Mouse (Mus musculus): ENCODE measurements around the gene Cd3eap.
A peak's percentile ranks its signal among the peaks of the same experiment; 100 is the strongest.

The Cd3eap gene

DNA sequence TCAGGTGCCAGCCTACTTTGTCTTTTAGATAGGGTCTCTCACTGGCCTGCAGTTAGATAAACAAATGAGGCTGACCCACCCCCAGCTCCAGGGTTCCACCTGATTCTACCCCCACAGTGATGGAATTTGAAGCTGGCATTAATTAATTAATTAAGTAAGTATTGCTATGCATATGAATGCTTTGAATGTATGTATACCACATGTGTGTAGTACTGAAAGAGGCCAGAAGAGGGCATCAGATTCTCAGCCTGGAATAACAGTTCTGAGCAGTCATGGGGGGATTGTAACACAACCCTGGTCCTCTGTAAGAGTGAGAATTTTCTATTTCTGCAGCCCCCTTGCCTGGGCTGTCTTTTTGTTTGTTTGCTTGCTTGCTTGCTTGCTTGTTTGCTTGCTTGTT, 30.9 kb downstream of the Cd3eap start:
- DNase-seq (ENCODE audit: low read depth, low spot score) = peak; percentile 60
- no peaks in the 10 kb centered on the region for H3K27me3 ChIP-seq (ENCODE audit: control insufficient read depth, insufficient read depth, low read length, poor library complexity, severe bottlenecking)
- H3K36me3 ChIP-seq (ENCODE audit: control insufficient read depth, insufficient read depth, low read length, poor library complexity, severe bottlenecking) = no peaks in the 10 kb centered on the region

DNA sequence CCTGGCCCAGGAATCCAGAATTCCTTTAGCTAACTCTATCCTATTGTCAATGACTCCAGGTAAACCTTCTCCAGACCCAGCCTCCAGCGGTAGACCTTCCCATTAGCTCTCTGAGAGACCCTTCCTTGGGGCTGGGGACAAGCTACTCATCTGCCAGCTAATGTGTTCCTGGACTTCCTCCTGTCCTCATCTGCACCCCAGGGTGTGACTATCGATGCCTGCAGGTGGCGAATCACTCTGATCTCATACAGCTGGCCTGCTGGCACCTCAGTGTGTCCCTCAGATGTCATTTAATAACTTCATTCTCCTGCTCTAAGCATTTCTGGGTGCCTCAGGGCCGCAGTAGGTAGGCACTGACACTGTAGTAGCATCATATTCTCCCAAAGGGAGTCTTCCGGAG, 31.5 kb downstream of the Cd3eap start:
- Histone ChIP-seq H3K27me3 (ENCODE audit: control insufficient read depth, insufficient read depth, low read length, poor library complexity, severe bottlenecking) (no peaks in the 10 kb centered on the region), H3K36me3 (ENCODE audit: control insufficient read depth, insufficient read depth, low read length, poor library complexity, severe bottlenecking) (no peaks in the 10 kb centered on the region)
- DNase-seq (ENCODE audit: low read depth, low spot score) = peak; percentile 33

DNA sequence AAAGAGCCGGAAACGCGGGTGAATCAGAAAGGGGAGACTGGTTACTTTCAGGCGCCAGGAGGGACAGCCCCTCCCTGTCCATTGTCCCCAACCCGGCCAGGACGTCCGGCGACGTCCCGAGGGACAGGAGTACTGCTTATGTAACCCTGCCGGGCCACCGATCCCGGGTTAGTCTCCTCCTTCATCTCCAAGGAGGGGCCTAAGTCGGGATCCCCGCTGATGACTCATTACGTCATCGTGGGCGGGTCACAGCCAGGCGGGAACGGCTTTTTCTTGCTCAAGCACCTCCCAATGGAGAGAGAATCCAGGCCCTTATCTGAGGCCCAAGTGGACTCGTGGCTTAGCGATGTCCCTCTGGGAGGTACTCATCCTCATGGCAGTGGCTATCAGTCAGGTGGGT, 32.2 kb downstream of the Cd3eap start:
- no peaks in the 10 kb centered on the region for H3K36me3 ChIP-seq (ENCODE audit: control insufficient read depth, insufficient read depth, low read length, poor library complexity, severe bottlenecking)
- H3K27me3 ChIP-seq (ENCODE audit: control insufficient read depth, insufficient read depth, low read length, poor library complexity, severe bottlenecking) = no peaks in the 10 kb centered on the region
- DNase-seq (ENCODE audit: low read depth, low spot score) = peak; percentile 81

DNA sequence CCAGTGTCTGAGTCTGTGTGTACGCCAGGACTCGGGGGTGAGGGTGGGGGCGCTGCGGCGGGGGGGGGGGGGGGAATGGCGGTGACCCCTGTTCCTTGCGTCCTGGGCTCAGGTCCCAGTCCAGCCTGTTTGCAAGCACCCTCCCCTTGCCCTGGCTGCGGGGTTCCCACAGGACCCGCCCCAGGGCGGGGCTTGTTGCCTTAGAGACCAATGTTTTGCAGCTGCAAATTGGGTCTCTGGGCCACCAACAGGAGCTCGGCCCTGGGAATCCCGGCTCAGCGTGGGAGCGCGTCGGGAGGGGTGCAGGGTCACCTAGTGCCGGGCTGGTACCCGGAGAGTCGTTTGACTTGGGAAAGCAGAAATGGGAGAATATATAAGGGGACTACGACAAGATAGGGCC, 32.9 kb downstream of the Cd3eap start:
- no peaks in the 10 kb centered on the region for H3K36me3 ChIP-seq (ENCODE audit: control insufficient read depth, insufficient read depth, low read length, poor library complexity, severe bottlenecking)
- DNase-seq (ENCODE audit: low read depth, low spot score) = peak; percentile 86
- no peaks in the 10 kb centered on the region for H3K27me3 ChIP-seq (ENCODE audit: control insufficient read depth, insufficient read depth, low read length, poor library complexity, severe bottlenecking)

DNA sequence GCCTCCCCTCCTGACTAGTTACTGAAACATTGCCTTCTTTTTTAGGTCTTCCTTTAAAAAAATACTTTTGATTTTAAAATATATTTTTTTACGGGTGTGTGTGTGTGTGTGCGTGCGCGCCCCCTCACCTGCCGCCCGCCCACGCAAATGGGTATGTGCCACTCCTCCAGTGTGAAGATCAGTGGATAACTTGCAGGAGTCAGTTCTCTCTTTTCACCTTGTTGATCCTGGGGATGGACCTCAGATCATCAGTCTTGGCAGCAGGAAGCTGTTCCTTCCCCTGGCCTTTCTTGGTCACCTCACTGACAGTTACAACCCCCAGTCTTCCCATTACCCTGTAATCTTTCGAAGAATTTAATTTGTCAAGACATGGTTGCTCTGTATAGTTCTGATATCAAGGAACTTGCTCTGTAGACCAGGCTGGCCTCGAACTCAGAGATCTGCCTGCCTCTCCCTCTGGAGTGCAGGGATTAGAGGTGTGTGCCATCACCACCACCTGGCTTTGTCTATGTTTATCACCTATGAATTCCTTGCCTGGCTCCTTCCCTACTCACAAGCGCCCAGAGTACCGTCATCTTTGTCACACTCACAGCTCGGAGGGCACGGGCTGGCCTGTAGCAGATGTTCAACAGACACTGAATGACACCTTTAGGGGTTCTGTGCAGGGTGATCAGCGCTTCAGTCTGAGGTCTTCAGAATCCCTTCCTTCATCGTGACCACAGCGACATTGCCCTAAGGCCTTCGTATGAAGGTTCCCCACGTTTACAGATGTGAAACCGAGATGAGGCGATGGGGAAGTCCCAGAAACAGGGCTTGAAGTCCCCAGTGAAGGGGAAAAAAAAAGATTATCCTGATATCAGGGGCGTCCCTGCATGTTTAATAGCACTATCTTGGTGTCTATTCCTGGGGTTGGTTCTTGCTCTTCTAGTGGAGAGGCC, 33.8 kb downstream of the Cd3eap start:
- no peaks in the 10 kb centered on the region for H3K27me3 ChIP-seq (ENCODE audit: control insufficient read depth, insufficient read depth, low read length, poor library complexity, severe bottlenecking)
- no peaks in the 10 kb centered on the region for H3K36me3 ChIP-seq (ENCODE audit: control insufficient read depth, insufficient read depth, low read length, poor library complexity, severe bottlenecking)
- peak; percentile 94 for DNase-seq (ENCODE audit: low read depth, low spot score)

DNA sequence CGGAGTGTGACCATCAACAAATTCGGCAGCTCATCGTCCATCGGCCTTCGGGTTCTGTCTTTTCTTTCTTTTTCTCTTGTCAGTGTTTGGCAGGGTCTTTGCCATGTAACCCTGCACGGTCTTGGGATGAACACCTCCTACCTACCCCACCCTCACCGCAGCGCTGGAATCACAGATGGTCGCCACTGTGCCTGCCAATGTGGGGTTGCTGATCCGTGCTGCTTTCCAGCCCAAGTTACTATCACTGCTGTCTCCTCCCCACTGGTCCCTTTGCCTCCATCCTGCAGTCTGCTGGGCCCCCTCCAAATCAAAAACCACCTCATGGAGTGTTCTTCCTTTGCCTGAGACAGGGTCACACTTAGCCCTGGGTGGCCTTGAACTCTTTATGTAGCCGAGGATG, 35.1 kb downstream of the Cd3eap start:
- Histone ChIP-seq H3K36me3 (ENCODE audit: control insufficient read depth, insufficient read depth, low read length, poor library complexity, severe bottlenecking) (no peaks in the 10 kb centered on the region), H3K27me3 (ENCODE audit: control insufficient read depth, insufficient read depth, low read length, poor library complexity, severe bottlenecking) (no peaks in the 10 kb centered on the region)
- DNase-seq (ENCODE audit: low read depth, low spot score) = no peak

DNA sequence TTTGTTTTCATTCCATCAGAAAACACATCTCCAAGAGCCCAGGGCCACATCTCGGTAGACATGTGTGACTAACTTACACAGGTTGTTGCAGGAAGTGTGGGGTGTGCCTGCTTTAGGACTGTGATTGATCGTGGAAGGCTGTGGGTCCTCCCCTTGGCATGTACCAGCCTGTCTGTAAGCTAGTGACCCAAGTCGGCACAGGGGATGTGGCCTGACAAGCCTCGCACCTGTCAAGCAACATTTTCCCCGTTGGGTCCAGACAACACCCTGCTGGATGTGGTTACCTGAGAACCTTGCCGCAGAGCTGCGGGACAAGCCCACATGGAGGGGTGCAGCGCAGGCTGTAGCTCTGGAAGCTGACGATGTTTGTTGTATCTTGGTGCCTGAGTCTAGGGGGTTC, 36.8 kb downstream of the Cd3eap start:
- no peaks in the 10 kb centered on the region for H3K36me3 ChIP-seq (ENCODE audit: control insufficient read depth, insufficient read depth, low read length, poor library complexity, severe bottlenecking)
- H3K27me3 ChIP-seq (ENCODE audit: control insufficient read depth, insufficient read depth, low read length, poor library complexity, severe bottlenecking) = no peaks in the 10 kb centered on the region
- no peak for DNase-seq (ENCODE audit: low read depth, low spot score)

DNA sequence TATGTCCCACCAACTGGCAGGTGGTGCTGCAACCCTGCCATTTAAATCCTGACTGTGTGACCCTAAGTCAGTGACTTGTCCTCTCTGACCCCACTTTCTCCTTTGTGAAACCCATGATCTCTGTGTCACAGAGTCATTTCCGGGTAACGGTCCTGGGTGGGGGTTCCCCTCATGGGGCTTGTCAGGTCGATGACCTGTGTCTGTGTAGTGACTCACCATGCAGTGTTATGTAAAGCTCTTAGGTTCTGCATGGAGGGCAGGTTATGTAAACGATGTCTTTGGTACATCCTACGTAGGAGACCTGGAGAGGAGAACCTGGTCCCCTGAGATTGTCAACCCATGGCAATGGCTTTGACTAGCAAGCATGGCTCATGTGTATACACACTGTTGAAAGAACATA, 37.8 kb downstream of the Cd3eap start:
- DNase-seq (ENCODE audit: low read depth, low spot score) = peak; percentile 97
- H3K36me3 ChIP-seq (ENCODE audit: control insufficient read depth, insufficient read depth, low read length, poor library complexity, severe bottlenecking) = no peaks in the 10 kb centered on the region
- no peaks in the 10 kb centered on the region for H3K27me3 ChIP-seq (ENCODE audit: control insufficient read depth, insufficient read depth, low read length, poor library complexity, severe bottlenecking)

DNA sequence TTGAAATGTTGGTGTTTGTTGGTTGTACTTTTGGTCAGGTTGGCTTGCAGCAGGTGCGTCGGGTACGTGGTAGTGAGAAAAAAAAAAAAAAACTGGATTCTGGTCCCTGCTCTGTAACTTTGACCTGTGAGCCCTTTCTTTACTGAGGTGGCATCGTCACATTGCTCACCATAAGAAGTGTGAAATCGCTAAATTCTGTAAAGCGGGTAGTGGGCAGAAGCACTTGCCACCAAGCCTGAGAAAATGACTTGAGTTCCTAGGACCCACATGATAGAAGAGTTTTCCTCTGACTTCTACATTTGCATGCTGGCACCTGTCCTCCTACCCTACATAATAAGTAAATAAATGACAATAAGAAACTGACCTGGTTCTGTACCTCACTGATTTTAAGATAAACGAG, 38.6 kb downstream of the Cd3eap start:
- no peaks in the 10 kb centered on the region for H3K27me3 ChIP-seq (ENCODE audit: control insufficient read depth, insufficient read depth, low read length, poor library complexity, severe bottlenecking)
- DNase-seq (ENCODE audit: low read depth, low spot score) = peak; percentile 61
- no peaks in the 10 kb centered on the region for H3K36me3 ChIP-seq (ENCODE audit: control insufficient read depth, insufficient read depth, low read length, poor library complexity, severe bottlenecking)

DNA sequence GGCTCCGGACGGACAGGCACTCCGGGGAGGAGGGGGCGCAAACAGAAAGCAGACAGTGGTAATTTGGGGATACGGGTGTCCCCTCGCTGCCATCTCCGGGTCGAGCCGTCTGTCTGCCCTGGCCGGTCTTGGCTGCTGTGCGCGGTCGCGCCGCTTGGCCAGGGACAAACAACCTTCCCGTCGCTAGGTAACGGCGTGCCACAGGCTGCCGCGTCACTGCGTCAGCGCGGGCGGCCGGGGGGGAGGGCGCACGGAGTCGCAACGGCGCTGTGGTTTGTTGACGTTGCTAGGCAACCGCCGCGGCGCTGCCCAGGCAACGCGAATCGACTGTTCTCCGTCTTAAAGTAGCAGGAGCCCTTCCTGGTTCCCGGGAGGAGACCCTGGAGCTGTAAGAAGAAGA, 39.4 kb downstream of the Cd3eap start:
- DNase-seq (ENCODE audit: low read depth, low spot score) = peak; percentile 100
- Histone ChIP-seq H3K36me3 (ENCODE audit: control insufficient read depth, insufficient read depth, low read length, poor library complexity, severe bottlenecking) (no peaks in the 10 kb centered on the region), H3K27me3 (ENCODE audit: control insufficient read depth, insufficient read depth, low read length, poor library complexity, severe bottlenecking) (no peaks in the 10 kb centered on the region)

DNA sequence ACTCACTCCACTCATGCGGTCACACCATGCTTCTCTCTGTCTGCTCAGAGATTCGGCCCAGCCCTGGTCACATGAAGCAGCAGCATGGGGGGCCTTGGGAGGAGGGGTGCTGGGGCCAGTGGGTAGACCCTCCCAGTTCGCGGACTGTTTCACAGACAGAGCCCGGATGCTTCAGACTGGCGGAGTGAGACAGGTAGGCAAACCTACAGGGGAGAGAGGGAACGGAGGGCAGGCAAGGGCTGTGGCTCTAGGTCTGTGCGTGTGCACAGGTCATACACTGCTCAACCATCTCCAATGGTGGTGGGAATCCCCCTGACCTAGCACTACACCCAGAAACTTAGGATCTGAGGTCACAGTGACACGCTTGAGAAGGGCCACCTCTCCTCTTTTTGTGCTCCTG, 39.8 kb downstream of the Cd3eap start:
- Histone ChIP-seq H3K27me3 (ENCODE audit: control insufficient read depth, insufficient read depth, low read length, poor library complexity, severe bottlenecking) (no peaks in the 10 kb centered on the region), H3K36me3 (ENCODE audit: control insufficient read depth, insufficient read depth, low read length, poor library complexity, severe bottlenecking) (no peaks in the 10 kb centered on the region)
- DNase-seq (ENCODE audit: low read depth, low spot score) = peak; percentile 92

DNA sequence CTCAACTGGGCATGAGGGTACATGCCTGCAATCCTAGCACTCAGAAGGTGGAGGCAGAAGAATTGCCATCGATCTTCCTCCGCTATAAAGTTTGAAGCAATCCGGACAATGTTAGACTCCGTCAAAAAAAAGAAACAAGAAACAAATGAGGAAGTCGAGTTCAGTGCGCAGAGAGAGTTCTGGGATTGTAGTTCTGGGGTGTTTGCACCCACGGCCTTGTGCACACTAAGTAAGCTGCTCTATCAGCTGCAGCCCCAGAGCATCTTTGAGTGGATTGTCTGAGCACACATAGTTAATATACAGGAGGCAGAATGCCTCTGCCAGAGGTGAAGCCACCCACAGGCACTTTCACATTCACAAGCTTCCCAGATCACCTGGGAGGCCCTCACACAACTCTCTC, 40.6 kb downstream of the Cd3eap start:
- H3K27me3 ChIP-seq (ENCODE audit: control insufficient read depth, insufficient read depth, low read length, poor library complexity, severe bottlenecking) = no peaks in the 10 kb centered on the region
- no peaks in the 10 kb centered on the region for H3K36me3 ChIP-seq (ENCODE audit: control insufficient read depth, insufficient read depth, low read length, poor library complexity, severe bottlenecking)
- peak; percentile 79 for DNase-seq (ENCODE audit: low read depth, low spot score)

DNA sequence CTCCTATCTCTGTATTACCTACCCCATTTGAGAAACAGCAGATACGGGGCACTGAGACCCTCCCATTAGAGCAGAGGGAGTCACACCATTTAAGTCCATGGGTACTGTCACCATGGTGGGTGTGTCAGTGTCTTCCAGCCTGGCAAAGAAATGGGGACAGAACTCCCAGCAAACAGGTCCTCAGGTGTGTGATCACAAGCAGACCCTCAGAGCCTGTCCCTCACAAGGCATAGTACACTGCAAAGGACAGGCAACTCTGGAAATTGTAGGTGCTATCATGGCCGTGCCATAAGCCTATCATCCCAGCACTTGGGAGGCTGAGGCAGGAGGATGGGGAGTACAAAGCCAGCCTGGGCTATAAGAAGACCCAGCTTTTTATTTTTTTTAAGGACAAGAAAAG, 41.1 kb downstream of the Cd3eap start:
- no peak for DNase-seq (ENCODE audit: low read depth, low spot score)
- H3K27me3 ChIP-seq (ENCODE audit: control insufficient read depth, insufficient read depth, low read length, poor library complexity, severe bottlenecking) = no peaks in the 10 kb centered on the region
- H3K36me3 ChIP-seq (ENCODE audit: control insufficient read depth, insufficient read depth, low read length, poor library complexity, severe bottlenecking) = no peaks in the 10 kb centered on the region

DNA sequence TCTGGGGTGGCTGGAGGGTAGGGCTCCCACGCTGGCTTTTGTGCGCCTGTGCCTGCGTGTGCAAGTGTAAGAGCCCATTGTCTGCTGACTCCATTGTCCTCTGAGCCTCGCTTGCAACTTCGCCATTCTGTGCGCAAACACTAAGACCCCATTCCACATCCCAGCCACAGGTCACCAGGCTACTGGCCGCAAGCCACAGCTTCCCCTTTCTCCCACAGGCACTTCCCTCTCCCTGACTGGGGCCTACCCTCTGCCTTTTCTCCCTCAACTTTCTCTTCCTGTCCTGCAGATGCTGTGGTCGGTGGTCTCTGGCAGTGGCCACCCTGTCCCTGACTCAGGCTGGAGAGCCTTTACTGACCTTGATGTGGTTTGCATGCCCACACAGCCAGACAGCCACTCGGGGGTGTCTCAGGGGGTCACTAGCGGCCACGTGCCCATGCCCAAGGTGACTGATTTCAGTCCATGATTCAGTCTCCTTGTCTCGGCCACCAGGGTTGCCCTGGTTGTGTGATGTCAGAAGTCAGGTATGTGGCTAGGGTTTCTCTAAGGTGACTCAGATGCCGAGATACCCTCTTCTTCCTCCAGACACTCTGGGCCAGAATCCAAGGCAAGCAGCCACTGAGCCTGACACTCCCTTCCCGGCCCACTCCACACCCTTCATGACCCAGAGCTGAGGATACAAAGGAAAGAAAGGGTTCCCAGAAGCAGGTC, 42.7 kb downstream of the Cd3eap start:
- no peaks in the 10 kb centered on the region for H3K27me3 ChIP-seq (ENCODE audit: control insufficient read depth, insufficient read depth, low read length, poor library complexity, severe bottlenecking)
- H3K36me3 ChIP-seq (ENCODE audit: control insufficient read depth, insufficient read depth, low read length, poor library complexity, severe bottlenecking) = no peaks in the 10 kb centered on the region
- DNase-seq (ENCODE audit: low read depth, low spot score) = peak; percentile 73

DNA sequence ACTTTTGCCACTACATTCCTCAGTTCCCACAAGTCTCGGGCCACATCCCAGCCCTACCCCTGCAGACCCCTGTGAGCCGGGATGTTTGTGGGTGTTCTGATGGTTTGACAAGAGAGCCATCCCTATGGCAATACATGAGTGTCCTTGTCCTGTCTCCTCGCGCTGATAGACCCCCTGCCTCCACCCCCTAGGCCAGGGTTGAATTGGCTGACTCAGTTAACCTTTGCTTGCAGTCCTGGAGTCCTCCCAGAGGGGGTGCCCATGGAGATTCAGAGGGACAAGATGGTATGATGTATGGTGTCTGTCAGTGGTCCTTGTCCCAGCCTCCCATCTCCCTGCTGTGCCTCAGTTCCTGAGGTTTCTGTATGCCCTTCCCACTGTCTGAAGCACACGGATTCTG, 45.2 kb downstream of the Cd3eap start:
- Histone ChIP-seq H3K27me3 (ENCODE audit: control insufficient read depth, insufficient read depth, low read length, poor library complexity, severe bottlenecking) (no peaks in the 10 kb centered on the region), H3K36me3 (ENCODE audit: control insufficient read depth, insufficient read depth, low read length, poor library complexity, severe bottlenecking) (no peaks in the 10 kb centered on the region)
- no peak for DNase-seq (ENCODE audit: low read depth, low spot score)

All from splenic B cell, adult 2 months (primary cell).